Mouse (Mus musculus) left cerebral cortex, postnatal 10 days (tissue): ENCODE measurements around the gene Syk. TPM values are rescaled to one million over a fixed set of nuclear protein-coding genes. Genes with fewer than 3 reads are reported as not detected.
A peak's percentile ranks its signal among the peaks of the same experiment; 100 is the strongest.

Experiments
- DNase-seq, 2 experiments: peaks; one replicate each; pipeline ENCODE4 v3.0.0; 2021 to 2022; ENCODE audit warnings: low spot score in 2 of 2, mixed read lengths in 1 of 2; ENCODE audit errors: extremely low spot score in 1 of 2
- intact Hi-C: fragments of 180-260 bp; cut with DNase I; formaldehyde crosslinking; loops from one replicate; pipeline ENCODE4 v1.15.1; 2025
- total RNA-seq, 2 experiments: library from RNA; stranded (reverse); gene quantifications; 2 replicates each; pipeline ENCODE4 v1.2.3; 2021

Syk gene
- total RNA-seq, 2 experiments from 2014 or later: 4.8 to 4.9 TPM

- intact Hi-C loops: no loop called here
- no peak for DNase-seq
These were observed 91.9 kb downstream of the Syk start for GRCm38 (mm10) chr13:52674839-52675238.

- intact Hi-C loops: no loop called here
- no peak for DNase-seq
These were observed 92.7 kb downstream of the Syk start for GRCm38 (mm10) chr13:52675526-52676294.

GRCm38 (mm10) chr13:52676671-52677445 is 93.9 kb downstream of the Syk start:
- intact Hi-C loops: no loop called here
- DNase-seq: no peak

GRCm38 (mm10) chr13:52679906-52680305 is 96.9 kb downstream of the Syk start:
- intact Hi-C loops: no loop called here
- peak; percentile 51 to 75 for DNase-seq

- intact Hi-C loops: no loop called here
- no peak for DNase-seq
These were observed 99.1 kb downstream of the Syk start for GRCm38 (mm10) chr13:52682107-52682506.

GRCm38 (mm10) chr13:52690425-52690824 is 107.5 kb downstream of the Syk start:
- no peak for DNase-seq
- intact Hi-C loops: no loop called here

- intact Hi-C loops: no loop called here
These were observed 109.3 kb downstream of the Syk start for GRCm38 (mm10) chr13:52692311-52692710.

GRCm38 (mm10) chr13:52694857-52695256 is 111.9 kb downstream of the Syk start:
- no peak for DNase-seq
- intact Hi-C loops: no loop called here

More at GRCm38 (mm10) chr13:52692311-52692710, 109.3 kb downstream of the Syk start:
- no peak for DNase-seq

Other genes starting within 250 kb of the Syk start
- 100 to 1,000 TPM; 157 to 173 TPM for gene Diras2, start 51.9 kb upstream of the Syk start, total RNA-seq